In the genomic region with DNA sequence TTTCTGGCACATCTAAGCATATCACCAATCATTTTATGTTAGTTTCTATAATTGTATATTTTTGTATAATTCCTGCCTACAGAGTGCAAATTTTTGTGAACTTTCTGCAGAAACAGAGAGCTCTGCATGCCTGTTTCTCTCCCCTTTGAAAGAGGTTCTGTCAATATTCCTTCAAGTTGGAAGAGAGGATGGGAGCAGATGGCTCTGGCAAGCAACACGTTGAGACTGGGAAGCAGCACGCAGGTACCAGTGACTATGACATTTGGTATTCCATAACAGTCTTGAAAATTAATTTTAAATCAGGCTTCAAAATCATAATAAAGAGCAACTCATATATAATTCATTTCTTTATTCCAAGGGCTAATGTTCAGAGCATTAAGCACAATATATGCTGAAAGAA, we compare ENCODE assay signal across 11 mouse cellular contexts.
"Had no signal": no experiment of that assay in that cellular context is flagged by ENCODE, and none has a peak within 500 bp of the region (broad histone marks: within the 10 kb centered on the region; RNA-seq: fewer than 3 reads in every experiment).

No protein-coding gene starts in this region.

- H3K4me3 ChIP-seq: kidney, embryonic 15.5 days; liver, embryonic 13.5 days had no signal

- H3K27ac ChIP-seq: kidney, embryonic 15.5 days; liver, embryonic 13.5 days had no signal

- H3K4me2 ChIP-seq: kidney, embryonic 15.5 days; liver, embryonic 13.5 days; midbrain, embryonic 11.5 days had no signal

- H3K9me3 ChIP-seq: kidney, embryonic 15.5 days; liver, embryonic 13.5 days had no signal

- H3K36me3 ChIP-seq: kidney, embryonic 15.5 days; liver, embryonic 13.5 days had no signal

- H3K27me3 ChIP-seq: kidney, embryonic 15.5 days; liver, embryonic 13.5 days had no signal

- H3K4me1 ChIP-seq: kidney, embryonic 15.5 days; liver, embryonic 13.5 days had no signal

- DNase-seq: kidney, postnatal 10 days; kidney, postnatal 36 days; liver, embryonic 13.5 days; lung, adult 2 months; lung, postnatal 14 days; lung, postnatal 4 days; midbrain, embryonic 14.5 days; thymus, adult 18-20 months; thymus, postnatal 36 days had no signal

- H3K9ac ChIP-seq: kidney, embryonic 15.5 days; liver, embryonic 13.5 days had no signal
